Mouse (Mus musculus): ENCODE data around the gene Tnfrsf22. TPM values are rescaled to one million over a fixed set of nuclear protein-coding genes. Genes with fewer than 3 reads are reported as not detected.
"Not testable (repeated sequence)": the region's sequence is repeated elsewhere in the genome, so short reads cannot be mapped to it uniquely, and the experiment has no call there.

Tnfrsf22 gene
- total RNA-seq (2015) (8.3 and 13.6 TPM in 2 replicates), total RNA-seq (2017) (2.8 and 5.7 TPM in 2 replicates)

DNA sequence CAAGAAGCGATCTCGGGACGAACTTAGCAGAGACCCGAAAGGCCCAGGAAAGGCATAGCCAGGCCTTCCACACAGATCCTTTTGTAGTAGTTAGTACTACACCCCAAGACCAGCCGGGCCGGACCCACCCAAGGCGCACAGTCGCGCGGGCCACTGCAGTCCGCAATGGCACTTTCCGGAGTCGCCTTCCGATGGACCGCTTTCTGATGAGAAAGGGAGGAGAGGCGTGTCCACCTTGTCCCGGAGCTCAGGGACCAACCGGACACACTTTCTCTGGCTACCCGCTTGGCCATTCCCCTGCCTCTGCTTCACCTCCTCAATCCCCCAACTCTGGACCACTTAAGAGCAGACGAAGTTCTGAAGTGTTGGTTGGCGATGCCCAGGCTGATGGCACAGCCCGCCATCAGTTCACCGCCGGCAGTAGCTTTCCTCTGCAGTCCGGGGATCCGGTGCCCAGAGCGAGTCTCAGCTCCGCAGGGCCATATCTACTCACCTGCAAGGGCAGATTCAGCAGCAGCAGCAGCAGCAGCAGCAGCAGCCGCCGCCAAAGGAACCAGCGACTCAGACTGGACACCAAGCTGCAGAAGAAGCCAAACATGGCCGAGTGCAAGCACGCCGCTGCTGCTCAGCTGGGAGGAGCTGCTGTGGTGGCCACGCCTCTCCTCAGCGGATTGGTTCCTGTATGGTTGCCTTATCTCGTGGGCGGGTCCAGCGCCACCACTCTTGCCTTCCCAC, at the start of gene Tnfrsf22:
Gene Tnfrsf22, minus strand, starts transcription at position 628 of the 735 bp plus-strand sequence.
- ATAC-seq (replicated peaks; ENCODE audit: poor library complexity) = peak; percentile 100

DNA sequence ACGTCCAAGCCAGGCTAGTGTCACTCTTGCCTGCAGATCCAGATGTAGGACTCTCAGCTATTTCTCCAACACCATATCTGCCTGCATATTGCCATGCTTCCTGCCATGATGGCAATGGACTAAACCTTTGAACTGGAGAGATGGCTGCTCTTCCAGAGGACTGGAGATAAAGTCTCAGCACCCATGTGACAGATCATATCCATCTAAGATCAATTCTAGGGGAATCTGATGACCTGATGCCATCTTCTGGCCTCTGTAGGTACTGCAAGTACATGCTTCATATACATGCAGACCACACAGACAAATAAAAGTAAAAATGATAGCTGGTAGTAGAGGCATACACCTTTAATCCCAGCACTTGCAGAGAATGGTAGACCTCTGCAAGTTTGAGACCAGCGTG, 46.7 kb upstream of the Tnfrsf22 start:
- ATAC-seq (replicated peaks; ENCODE audit: poor library complexity) = peak; percentile 76

DNA sequence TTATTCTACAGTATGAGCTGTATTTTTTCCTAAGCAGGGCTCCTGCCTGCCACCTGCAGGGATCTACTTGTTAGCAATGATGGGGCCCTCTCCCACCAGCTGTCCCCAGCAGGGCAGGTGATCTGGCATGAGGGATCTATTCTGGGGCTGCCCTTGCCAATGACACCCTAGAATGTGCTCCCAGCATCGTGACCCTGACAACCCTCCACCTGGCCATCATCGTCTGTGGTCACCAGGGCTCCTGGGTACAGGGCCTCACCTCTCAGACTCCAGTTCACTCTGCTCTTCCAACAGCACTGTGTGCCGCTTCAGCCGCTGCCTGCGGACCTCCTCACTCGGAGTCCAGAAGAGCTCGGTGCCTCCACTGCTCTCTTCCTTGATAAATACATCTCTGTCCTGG, 45.1 kb upstream of the Tnfrsf22 start:
- ATAC-seq (replicated peaks; ENCODE audit: poor library complexity) = no peak

DNA sequence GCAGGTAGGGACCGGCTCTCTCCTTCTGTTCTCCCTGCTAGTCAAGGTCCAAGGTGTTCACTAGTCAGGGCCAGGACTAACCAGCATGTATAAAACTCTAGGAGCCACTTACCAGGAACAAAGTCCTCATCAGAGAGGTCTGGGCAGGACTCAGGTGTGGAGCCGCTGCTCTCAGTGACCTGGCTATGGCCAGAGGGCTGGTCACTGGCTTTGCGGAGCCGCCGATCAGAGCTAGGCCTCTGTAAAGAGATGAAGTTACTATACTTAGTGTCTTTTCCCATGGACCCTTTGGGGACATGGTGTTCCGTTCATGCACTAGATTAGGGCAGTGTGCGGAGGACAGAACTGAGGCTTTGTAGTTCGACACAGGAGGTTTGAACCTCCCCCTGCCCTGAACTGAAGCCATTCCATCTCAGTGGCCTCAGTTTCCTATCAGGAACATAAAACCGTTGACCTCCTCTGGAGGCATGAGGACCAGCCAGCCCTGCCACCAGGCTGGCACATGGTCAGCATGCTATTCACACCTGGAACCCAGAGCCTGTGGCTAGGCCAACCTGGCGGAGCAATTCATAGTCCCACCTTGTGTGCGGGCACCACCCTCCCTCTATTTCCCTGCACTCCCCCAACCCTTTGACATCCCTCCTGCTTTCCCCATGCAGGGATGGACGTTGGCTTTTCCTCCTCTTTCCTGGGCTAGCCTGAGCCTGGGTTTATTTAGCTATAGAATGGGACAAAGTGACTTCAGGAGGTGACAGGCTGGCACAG, 43.5 kb upstream of the Tnfrsf22 start:
- no peak for ATAC-seq (replicated peaks; ENCODE audit: poor library complexity)

DNA sequence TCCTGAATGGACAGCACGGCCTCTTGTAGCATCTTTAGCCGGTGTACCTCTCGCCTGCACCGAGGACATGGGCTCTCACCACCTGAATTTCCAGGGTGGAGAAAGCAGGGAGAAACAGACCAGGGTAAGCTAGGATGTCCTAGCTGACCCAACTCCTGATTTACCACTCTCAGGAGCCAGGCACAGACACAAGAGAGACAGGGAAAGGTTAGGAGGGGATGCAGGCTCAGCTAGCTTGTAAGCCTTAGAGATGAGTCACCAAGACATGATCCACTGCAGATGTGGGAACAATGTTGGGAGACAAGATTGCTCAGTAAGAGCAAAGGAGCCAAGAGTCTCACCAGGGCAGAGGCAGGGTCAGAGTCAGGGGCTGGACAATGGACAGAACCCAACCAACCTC, 42.4 kb upstream of the Tnfrsf22 start:
- ATAC-seq (replicated peaks; ENCODE audit: poor library complexity) = no peak

DNA sequence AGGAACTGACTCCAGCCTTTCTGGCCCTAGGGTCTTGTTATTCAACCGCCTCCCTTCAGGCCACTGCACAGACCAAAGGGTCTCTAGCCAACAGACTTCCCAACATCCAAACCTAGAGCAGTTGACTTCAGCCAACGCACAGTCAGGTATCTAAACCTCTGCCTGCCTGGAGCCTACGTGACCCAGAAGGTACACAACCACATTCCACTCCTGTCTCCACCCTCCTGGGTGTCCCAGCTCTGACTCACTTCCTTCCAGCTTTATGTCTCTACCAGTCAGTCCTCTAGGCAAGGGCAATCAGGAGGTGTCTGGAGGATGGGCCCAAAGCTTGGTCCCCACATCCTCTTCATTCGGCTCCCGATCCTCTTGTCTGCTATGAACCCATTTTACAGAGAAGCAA, 41.7 kb upstream of the Tnfrsf22 start:
- ATAC-seq (replicated peaks; ENCODE audit: poor library complexity) = no peak

DNA sequence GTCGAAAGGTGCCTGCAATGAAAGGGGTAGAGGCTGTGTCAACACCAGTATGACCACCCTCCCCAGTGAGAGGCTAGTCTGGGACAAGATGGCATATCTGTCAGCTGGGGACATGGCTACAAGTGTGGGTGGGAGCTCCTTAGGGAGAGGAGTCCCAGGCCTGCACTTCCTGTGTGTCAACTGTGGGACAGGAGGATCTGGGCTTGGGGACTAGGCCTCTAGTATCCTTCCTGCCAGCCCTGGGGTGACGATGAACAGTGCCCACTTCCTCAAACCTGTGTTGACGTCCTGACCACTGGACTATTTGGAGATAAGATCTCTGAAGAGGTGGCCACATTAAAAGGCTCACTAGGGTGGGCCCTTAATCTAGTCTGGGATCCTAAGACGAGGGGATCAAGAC, 40.5 kb upstream of the Tnfrsf22 start:
- ATAC-seq (replicated peaks; ENCODE audit: poor library complexity) = peak; percentile 42

DNA sequence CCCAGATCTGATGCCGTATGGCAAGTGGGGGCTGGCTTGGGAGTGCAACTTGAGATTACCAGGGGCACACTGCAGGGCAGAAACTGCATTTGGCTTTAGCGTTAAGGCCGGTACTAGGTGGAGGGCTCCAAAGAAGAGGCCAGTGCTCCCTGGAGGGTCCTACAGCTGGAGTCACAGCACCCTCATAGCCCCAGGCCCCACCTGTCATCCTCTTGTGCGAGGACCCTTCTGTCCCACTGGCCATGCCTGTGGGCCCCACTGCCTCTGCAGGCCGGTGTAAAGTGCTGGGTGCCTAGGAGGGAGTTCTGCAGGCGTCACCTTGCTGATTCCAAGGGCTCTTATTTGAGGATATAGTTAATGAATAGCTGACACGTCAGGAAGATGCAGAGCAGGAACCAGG, 40.0 kb upstream of the Tnfrsf22 start:
- ATAC-seq (replicated peaks; ENCODE audit: poor library complexity) = no peak

DNA sequence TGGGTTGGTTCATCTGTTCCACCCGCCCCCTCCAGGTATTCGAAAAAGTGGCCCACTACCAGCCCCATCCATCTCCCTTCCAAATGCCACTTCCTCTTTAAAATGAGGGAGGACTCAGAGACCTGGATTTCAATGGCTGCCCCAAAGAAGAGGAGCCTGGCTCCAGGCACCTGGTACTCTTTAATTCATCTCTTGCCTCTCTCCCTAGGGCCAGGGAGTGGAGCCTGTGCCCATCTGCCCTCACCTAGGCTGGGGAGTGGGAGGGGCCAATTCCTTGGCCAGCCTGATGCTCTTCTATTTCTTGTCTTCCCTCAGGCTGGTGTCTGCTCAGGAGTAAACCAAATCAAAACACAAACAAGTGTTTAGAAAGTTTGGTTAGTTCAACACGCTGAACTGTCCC, 37.2 kb upstream of the Tnfrsf22 start:
- not testable (repeated sequence) for ATAC-seq (replicated peaks; ENCODE audit: poor library complexity)

DNA sequence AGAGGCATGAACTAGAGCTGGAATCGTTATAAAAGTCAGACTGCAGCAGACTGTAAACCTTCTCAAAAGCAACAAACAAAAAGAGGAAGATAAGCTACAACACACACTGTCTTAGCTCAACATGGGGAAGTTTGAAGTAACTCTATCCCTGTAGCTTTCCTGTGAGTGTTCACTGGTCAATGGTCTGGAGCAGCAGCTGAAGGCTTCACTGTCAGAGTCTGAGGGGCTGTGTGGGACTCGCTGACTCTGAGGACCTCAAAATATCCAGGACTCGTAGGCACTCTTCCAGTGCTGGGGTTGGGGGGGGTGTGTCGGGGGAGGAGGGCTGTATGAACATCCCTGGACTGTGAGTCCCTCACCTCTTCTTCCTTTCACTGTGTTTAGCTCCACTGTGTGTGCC, 36.7 kb upstream of the Tnfrsf22 start:
- ATAC-seq (replicated peaks; ENCODE audit: poor library complexity) = peak; percentile 32

DNA sequence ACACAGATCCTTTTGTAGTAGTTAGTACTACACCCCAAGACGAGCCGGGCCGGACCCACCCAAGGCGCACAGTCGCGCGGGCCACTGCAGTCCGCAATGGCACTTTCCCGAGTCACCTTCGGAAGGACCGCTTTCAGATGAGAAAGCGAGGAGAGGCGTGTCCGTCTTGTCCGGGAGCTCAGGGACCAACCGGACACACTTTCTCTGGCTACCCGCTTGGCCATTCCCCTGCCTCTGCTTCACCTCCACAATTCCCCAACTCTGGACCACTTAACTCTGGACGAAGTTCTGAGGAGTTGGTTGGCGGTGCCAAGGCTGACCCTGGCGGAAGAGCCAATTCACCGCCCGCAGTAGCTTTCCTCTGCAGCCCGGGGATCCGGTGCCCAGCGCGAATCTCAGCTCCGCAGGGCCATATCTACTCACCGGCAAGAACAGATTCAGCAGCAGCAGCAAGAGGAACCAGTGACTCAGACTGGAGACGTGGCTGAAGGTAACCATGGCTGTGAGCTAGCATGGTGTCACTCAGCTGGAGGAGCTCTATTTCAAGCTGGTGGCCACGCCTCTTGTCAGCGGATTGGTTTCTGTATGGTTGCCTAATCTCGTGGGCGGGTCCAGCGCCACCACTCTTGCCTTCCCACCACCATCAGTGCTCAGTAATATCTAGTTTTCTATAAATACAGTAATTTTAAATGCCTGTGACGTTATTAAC, 36.1 kb upstream of the Tnfrsf22 start, which contains the start of gene Tnfrsf23:
Gene Tnfrsf23, minus strand, starts transcription at position 514 of the 709 bp plus-strand sequence.
- ATAC-seq (replicated peaks; ENCODE audit: poor library complexity) = peak; percentile 97

DNA sequence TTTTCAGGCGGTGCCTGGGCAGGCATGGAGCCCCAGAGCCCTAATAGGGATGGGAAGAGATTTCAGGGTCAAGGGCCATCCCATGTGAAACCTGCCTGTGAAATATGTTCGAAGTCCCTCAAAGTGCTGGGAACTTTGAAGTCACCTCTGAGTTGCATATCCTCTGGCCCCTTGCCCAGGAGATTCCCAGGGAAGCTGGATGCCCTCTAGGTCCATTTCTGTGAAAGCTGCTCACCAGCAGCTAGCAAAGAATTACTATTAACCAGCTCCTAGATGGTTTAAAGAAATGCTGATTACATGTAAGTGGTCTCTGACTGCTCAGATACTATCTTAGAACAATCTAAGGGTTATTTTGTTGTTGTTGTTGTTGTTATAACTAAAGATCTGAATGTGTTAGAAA, 35.1 kb upstream of the Tnfrsf22 start:
- not testable (repeated sequence) for ATAC-seq (replicated peaks; ENCODE audit: poor library complexity)

DNA sequence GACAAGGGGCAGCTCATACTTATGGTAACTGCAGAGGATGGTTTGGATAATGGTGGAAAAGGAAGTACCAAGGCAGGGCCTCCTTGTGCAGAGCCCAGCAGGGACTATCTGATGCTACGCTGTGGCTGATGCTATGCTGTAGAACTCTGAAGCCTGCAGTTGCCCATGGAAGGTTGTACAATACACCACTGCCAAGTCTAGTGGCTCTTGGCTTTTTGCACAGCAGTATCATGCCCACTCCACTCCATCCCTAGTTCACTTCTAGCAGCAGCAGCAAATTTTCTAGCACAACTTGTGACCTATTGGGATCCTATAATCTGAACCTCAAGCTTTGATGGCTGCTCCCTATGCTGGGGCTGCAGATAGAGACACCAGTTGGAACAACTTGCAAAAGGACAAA, 32.1 kb upstream of the Tnfrsf22 start:
- ATAC-seq (replicated peaks; ENCODE audit: poor library complexity) = no peak

DNA sequence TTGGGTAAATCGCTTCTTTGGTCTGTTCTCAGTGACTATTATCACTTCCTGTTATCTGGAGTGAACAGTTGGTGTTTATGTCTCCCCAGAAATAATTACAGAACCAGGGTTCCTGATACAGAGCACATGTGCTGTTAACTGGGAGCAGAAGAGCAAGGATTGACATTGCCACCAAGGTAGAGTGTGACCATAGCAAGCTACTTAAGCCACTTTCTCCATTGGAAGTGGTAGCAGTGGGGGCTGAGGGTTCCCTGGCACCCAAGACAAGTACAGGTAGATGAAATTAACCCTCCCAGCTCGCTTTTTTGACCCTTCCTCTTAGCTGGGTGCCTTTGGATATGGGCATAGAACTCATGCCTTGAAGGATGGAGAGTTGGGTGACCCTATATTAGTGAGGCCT, 31.4 kb upstream of the Tnfrsf22 start:
- ATAC-seq (replicated peaks; ENCODE audit: poor library complexity) = 0 out of 2 replicates have a peak, but pooled peaks have one; percentile 8

DNA sequence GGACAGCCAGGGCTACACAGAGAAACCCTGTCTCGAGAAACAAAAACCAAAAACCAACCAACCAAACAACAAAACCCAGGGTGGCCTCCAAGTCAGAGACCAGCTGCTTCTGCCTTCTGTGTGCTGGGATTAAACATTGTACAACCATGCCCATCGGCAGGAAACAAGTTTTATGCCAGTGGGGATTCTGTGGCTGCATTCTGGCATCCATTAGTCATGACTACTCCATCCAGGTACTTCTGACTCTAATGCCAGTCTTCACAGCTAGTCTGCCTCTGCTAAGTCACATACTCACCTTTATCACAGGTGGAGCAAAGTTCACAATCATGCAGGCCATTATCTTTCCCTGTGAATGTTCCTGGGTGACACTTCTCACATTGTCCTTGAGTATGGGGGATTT, 30.2 kb upstream of the Tnfrsf22 start:
- ATAC-seq (replicated peaks; ENCODE audit: poor library complexity) = not testable (repeated sequence)

DNA sequence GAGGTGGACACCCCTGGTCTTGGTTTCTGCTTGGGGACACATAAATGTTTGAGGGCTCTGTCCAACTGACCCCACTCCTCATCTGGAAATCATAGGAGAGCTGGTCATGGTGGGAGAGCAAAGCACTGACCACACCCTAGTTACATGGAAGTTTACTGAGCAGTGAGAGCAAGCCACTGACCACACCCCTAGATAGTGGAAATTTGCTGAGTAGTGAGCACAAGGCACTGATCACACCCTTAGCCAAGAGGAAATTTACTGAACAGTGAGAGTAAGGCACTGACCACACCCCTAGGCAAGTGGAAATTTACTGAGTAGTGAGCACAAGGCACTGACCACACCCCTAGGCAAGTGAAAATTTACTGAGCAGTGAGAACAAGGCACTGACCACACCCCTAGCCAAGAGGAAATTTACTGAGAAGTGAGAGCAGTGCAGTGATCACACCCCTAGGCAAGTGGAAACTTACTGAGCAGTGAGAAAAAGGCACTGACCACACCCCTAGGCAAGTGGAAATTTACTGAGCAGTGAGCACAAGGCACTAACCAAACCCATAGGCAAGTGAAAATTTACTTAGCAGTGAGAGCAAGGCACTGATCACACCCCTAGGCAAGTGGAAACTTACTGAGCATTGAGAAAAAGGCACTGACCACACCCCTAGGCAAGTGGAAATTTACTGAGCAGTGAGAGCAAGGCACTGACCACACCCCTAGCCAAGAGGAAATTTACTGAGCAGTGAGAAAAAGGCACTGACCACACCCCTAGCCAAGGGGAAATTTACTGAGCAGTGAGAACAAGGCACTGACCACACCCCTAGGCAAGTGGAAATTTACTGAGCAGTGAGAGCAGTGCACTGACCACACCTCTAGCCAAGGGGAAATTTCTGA, 17.2 kb upstream of the Tnfrsf22 start:
- peak; percentile 65 for ATAC-seq (replicated peaks; ENCODE audit: poor library complexity)

DNA sequence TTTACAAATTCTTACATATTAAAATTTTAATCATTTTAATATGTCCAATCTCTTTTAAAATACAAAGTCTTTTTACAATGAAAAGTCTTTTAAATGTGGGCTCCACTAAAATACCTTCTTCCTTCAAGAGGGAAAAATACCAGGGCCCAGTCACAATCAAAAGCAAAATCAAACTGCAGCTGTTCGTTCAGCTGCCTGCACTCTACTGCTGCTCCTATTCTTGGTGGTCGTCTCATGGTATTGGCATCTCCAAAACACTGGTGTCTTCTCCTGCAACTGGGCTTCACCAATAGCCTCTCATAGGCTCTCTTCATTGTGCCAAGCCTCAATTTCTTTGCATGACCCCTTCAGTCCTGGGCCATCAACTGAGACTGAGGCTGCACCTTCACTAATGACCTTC, 14.0 kb upstream of the Tnfrsf22 start:
- no peak for ATAC-seq (replicated peaks; ENCODE audit: poor library complexity)

DNA sequence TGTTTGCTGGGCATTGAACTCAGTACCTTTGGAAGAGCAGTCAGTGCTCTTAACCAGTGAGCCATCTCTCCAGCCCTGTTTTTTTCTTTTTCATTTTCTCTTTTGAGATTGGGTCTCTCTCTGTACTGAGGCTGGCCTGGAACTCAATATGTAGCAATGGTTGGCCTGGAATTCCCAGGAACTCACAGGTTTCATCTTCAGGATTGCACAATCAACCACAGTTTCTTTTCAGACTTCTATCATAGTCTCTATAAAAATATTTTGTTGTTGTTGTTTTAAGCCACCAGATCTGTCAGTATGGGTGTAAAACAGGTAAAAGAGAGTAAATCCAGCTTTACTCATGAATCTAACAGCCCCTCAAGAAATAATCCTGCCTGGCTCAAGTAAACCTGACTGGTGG, 11.3 kb upstream of the Tnfrsf22 start:
- ATAC-seq (replicated peaks; ENCODE audit: poor library complexity) = no peak

DNA sequence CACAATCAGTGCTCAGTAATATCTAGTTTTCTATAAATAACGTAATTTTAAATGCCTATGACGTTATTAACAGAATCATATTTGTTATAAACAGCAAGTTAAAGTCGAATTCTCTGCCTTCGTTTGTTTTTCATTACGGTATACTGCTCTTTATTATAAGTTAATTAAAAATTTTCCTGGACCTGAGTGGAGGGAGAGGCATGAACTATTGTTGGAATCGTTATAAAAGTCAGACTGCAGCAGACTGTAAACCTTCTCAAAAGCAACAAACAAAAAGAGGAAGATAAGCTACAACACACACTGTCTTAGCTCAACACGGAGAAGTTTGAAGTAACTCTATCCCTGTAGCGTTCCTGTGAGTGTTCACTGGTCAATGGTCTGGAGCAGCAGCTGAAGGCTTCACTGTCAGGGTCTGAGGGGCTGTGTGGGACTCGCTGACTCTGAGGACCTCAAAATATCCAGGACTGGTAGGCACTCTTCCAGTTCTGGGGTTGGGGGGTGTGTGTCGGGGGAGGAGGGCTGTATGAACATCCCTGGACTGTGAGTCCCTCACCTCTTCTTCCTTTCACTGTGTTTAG, 397 bp upstream of the Tnfrsf22 start:
- 0 out of 2 replicates have a peak, but pooled peaks have one; percentile 20 for ATAC-seq (replicated peaks; ENCODE audit: poor library complexity)

DNA sequence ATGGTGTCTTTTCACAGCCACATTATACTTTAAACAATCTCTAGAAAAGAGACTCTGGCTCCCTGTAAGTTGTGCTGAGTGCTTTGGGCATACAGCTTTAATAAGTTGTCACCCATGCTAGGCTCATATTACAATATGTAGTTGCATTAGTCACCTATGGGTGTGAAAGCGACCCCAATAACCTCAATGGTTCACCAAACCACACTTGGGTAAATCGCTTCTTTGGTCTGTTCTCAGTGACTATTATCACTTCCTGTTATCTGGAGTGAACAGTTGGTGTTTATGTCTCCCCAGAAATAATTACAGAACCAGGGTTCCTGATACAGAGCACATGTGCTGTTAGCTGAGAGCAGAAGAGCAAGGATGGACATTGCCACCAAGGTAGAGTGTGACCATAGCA, 5.5 kb downstream of the Tnfrsf22 start:
- ATAC-seq (replicated peaks; ENCODE audit: poor library complexity) = peak; percentile 54
